Mouse (Mus musculus): ENCODE results near the gene Sprr2d. TPM values are rescaled to one million over a fixed set of nuclear protein-coding genes. Genes with fewer than 3 reads are reported as not detected.

Gene Sprr2d
- not detected in 2 replicates for total RNA-seq (2015; ENCODE audit: low replicate concordance)
- not detected in 2 replicates for total RNA-seq (2017; ENCODE audit: low replicate concordance)

DNA sequence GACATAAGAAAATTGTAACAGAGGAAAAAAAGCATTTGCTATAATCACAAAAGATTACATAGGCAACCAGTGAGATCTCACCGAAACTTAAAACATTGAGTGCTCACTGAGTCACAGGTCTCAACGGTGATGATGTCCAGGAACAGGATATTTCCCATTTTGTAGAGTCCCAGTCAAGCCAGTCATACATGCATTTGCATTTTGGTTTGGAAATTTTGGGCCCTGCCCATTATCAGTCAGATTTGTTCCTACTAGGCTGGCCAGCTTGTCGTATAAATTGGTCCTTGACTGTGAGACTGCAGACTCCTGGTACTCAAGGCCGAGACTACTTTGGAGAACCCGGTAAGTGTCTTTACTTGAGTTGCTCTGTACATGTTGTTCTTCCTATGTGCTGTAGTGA, at the start of gene Sprr2d:
Sprr2d (plus strand) TSS at position 301 of the 400 bp plus-strand sequence.
- no peak for ATAC-seq (replicated peaks; ENCODE audit: low FRiP score, poor library complexity, severe bottlenecking)

DNA sequence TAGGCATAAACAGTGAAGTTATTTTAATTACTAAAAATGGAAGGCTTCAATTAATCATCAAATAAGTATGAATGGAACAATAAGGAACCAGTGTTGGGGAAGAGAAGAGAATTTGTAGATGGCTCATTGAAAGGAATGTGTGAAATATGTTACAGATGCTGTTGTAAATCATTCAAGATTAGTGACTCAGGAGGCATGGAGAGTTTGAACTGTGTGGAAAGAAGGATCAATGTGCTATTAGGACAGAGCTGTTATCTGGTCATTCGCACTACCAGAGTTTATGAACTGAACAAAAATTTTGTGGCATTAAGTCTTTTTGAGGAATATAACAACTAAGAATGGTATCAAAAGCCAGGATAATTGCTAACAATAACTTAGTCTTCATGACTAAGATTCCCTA, 31.5 kb upstream of the Sprr2d start:
- ATAC-seq (replicated peaks; ENCODE audit: low FRiP score, poor library complexity, severe bottlenecking) = no peak

DNA sequence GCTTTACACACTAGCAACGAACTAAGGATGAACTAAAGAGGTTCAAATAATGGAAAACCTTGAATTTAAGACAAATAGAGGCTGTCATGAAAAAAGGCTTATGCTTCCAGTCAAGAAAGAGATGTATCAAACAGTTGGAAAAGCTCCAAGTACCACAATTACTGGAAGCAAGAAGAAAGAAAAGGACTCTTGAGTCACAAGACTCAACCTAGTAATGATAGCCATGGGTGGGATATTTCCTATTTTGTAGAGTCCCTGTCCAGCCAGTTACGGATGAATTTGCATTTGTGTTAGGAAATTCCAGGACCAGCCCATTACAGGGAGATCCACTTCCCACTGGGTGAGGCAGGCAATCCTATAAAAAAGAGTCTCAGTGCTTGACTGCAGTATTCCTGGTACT, 22.6 kb upstream of the Sprr2d start, which contains the start of gene Sprr2b:
Sprr2b (plus strand) TSS at position 301 of the 400 bp plus-strand sequence.
- no peak for ATAC-seq (replicated peaks; ENCODE audit: low FRiP score, poor library complexity, severe bottlenecking)

DNA sequence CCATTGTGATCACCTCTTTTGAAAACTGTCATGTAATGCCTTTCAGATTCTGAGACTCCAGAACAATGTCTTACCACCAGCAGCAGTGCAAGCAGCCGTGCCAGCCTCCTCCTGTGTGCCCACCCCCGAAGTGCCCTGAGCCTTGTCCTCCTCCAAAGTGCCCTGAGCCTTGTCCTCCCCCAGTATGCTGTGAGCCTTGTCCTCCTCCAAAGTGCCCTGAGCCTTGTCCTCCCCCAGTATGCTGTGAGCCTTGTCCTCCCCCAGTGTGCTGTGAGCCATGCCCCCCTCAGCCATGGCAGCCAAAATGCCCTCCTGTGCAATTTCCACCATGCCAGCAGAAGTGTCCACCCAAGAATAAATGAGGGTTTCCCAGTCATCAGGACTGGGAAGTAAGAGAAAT, 21.6 kb upstream of the Sprr2d start:
- no peak for ATAC-seq (replicated peaks; ENCODE audit: low FRiP score, poor library complexity, severe bottlenecking)

DNA sequence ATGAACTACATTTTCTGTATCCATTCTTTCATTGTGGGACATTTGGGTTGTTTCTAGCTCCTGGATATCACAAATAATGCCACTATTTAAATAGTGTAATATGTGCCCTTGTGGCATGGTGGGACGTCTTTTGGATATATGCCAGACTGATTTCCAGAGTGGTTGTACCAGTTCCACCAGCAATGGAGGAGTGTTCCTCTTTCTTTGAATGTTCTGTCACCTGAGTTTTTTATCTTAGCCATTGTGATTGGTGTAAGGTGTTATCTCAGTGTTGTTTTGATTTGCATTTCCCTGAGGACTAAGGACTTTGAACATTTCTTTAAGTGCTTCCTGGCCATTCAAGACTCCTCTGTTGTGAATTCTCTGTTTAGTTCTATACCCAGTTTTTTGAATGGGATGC, 2.7 kb upstream of the Sprr2d start:
- ATAC-seq (replicated peaks; ENCODE audit: low FRiP score, poor library complexity, severe bottlenecking) = no peak

DNA sequence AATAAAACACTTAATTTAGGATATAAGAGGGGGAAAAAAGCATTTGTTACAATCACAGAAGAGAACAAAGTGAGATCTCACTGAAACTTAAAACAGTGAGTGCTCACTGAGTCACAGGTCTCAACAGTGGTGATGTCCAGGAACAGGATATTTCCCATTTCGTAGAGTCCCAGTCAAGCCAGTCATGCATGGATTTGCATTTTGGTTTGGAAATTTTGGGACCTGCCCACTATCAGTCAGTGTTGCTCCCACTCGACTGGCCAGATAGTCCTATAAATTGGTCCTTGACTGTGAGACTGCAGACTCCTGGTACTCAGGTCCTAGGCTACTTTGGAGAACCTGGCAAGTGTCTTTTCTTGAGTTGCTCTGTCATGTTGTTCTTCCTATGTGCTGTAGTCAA, 12.9 kb downstream of the Sprr2d start, which contains the start of gene Sprr2e:
Sprr2e (plus strand) TSS at position 301 of the 400 bp plus-strand sequence.
- no peak for ATAC-seq (replicated peaks; ENCODE audit: low FRiP score, poor library complexity, severe bottlenecking)

DNA sequence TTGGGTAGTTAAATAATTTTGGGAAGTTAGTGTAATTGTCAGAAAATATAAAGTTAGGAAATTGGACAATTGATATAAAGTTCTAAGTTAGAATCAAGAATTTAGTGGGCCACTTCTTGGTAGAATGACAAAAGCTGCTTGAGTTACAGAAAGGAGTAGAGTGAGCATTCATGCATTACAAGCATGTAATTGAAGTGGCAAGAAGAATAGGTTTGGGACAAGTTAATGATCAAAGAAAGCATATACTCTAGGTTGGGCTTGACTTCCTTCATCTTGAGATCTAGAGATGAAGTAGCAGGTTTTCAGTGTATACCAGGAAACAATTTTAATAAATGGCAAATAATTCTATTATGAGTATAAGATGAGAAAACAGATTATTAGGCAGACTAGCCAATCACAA, 22.7 kb downstream of the Sprr2d start:
- ATAC-seq (replicated peaks; ENCODE audit: low FRiP score, poor library complexity, severe bottlenecking) = no peak

DNA sequence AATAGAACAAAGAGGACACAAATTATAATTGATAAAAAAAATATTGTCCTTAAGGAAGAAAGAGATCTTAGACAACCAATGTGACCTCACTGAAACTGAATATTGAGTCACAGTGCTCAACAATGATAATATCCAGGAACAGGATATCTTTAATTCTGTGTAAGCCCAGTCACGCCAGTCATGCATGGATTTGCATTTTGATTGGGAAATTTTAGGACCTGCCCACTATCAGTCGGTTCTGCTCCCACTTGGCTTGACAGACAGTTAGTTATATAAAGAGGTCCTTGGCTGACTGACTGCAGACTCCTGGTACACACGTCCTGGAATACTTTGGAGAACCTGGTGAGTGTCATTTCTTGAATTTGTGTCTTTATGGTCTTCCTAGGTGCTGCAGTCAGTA, 25.9 kb downstream of the Sprr2d start, which contains the start of gene Sprr2f:
Sprr2f (plus strand) TSS at position 301 of the 400 bp plus-strand sequence.
- ATAC-seq (replicated peaks; ENCODE audit: low FRiP score, poor library complexity, severe bottlenecking) = no peak

DNA sequence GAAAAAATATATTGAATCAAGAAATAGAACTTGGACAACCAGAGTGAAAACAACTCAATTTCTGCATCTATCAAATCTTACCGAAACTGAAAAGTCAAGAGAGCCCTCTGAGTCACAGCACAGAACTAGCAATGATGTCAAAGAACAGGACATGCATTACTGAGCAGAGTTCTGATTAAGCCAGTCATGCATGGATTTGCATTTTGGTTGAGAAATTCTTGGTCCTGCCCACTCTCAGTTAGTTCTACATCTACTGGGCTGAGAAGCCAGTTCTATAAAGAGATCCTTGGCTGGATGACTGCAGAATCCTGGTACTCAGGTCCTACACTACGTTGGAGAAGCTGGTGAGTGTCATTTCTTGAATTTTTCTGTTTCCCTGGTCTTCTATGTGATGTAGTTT, 34.7 kb downstream of the Sprr2d start:
- no peak for ATAC-seq (replicated peaks; ENCODE audit: low FRiP score, poor library complexity, severe bottlenecking)

DNA sequence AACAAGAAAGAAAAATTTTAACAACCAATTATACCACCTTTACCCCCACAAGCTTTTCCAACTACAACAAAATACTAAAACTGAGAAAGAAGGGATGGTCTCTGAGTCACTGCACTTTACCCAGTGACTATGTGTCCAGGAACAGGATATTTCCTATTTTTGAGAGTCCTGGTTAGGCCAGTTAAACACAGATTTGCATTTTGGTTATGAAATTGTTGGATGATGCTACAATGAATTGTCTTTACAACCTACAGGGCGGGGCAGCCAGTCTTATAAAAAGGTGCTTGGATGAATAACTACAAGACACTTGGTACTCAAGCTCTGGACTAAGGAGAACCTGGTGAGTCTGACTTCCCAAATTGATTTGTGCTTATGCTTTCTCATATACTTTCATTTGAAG, 46.4 kb downstream of the Sprr2d start, which contains the start of gene Sprr2h:
Sprr2h (plus strand) TSS at position 301 of the 400 bp plus-strand sequence.
- no peak for ATAC-seq (replicated peaks; ENCODE audit: low FRiP score, poor library complexity, severe bottlenecking)

Other genes with a start within 250 kb of the Sprr2d start
- not detected in 2 replicates for gene Prr9, start 215.2 kb upstream of the Sprr2d start, total RNA-seq (2015; ENCODE audit: low replicate concordance)
- gene Prr9, start 215.2 kb upstream of the Sprr2d start, total RNA-seq (2017; ENCODE audit: low replicate concordance) = 0.64 TPM in 1 of 2 replicates, not detected in the other
- gene Lelp1, start 196.4 kb upstream of the Sprr2d start, total RNA-seq (2015; ENCODE audit: low replicate concordance) = not detected in 2 replicates
- not detected in 2 replicates for gene Lelp1, start 196.4 kb upstream of the Sprr2d start, total RNA-seq (2017; ENCODE audit: low replicate concordance)
- not detected in 2 replicates for gene Sprr2a1, start 123.3 kb upstream of the Sprr2d start, total RNA-seq (2015; ENCODE audit: low replicate concordance)
- not detected in 2 replicates for gene Sprr2a1, start 123.3 kb upstream of the Sprr2d start, total RNA-seq (2017; ENCODE audit: low replicate concordance)
- gene Sprr2a2, start 123.2 kb upstream of the Sprr2d start, total RNA-seq (2015; ENCODE audit: low replicate concordance) = not detected in 2 replicates
- gene Sprr2a2, start 123.2 kb upstream of the Sprr2d start, total RNA-seq (2017; ENCODE audit: low replicate concordance) = 0.77 TPM in 1 of 2 replicates, not detected in the other
- gene Sprr2a3, start 53.7 kb upstream of the Sprr2d start, total RNA-seq (2015; ENCODE audit: low replicate concordance) = not detected in 2 replicates
- gene Sprr2a3, start 53.7 kb upstream of the Sprr2d start, total RNA-seq (2017; ENCODE audit: low replicate concordance) = not detected in 2 replicates
- gene Sprr2b, start 22.5 kb upstream of the Sprr2d start, total RNA-seq (2015; ENCODE audit: low replicate concordance) = not detected in 2 replicates
- not detected in 2 replicates for gene Sprr2b, start 22.5 kb upstream of the Sprr2d start, total RNA-seq (2017; ENCODE audit: low replicate concordance)
- gene Sprr2e, start 13.0 kb downstream of the Sprr2d start, total RNA-seq (2015; ENCODE audit: low replicate concordance) = not detected in 2 replicates
- not detected in 2 replicates for gene Sprr2e, start 13.0 kb downstream of the Sprr2d start, total RNA-seq (2017; ENCODE audit: low replicate concordance)
- not detected in 2 replicates for gene Sprr2f, start 26.0 kb downstream of the Sprr2d start, total RNA-seq (2015; ENCODE audit: low replicate concordance)
- not detected in 2 replicates for gene Sprr2f, start 26.0 kb downstream of the Sprr2d start, total RNA-seq (2017; ENCODE audit: low replicate concordance)
- gene Sprr2h, start 46.5 kb downstream of the Sprr2d start, total RNA-seq (2015; ENCODE audit: low replicate concordance) = not detected in 2 replicates
- not detected in 2 replicates for gene Sprr2h, start 46.5 kb downstream of the Sprr2d start, total RNA-seq (2017; ENCODE audit: low replicate concordance)
- not detected in 2 replicates for gene Sprr2i, start 68.9 kb downstream of the Sprr2d start, total RNA-seq (2015; ENCODE audit: low replicate concordance)
- not detected in 2 replicates for gene Sprr2i, start 68.9 kb downstream of the Sprr2d start, total RNA-seq (2017; ENCODE audit: low replicate concordance)
- gene Sprr2j-ps, start 78.9 kb downstream of the Sprr2d start, total RNA-seq (2015; ENCODE audit: low replicate concordance) = not detected in 2 replicates
- not detected in 2 replicates for gene Sprr2j-ps, start 78.9 kb downstream of the Sprr2d start, total RNA-seq (2017; ENCODE audit: low replicate concordance)
- 2.1 and 8.6 TPM in 2 replicates for gene Gm9774, start 90.3 kb downstream of the Sprr2d start, total RNA-seq (2015; ENCODE audit: low replicate concordance)
- gene Gm9774, start 90.3 kb downstream of the Sprr2d start, total RNA-seq (2017; ENCODE audit: low replicate concordance) = 2.3 and 3.0 TPM in 2 replicates
- not detected in 2 replicates for gene Sprr2k, start 93.4 kb downstream of the Sprr2d start, total RNA-seq (2015; ENCODE audit: low replicate concordance)
- gene Sprr2k, start 93.4 kb downstream of the Sprr2d start, total RNA-seq (2017; ENCODE audit: low replicate concordance) = not detected in 2 replicates
- not detected in 2 replicates for gene Sprr1b, start 99.6 kb downstream of the Sprr2d start, total RNA-seq (2015; ENCODE audit: low replicate concordance)
- gene Sprr1b, start 99.6 kb downstream of the Sprr2d start, total RNA-seq (2017; ENCODE audit: low replicate concordance) = not detected in 2 replicates
- not detected in 2 replicates for gene Sprr3, start 119.6 kb downstream of the Sprr2d start, total RNA-seq (2015; ENCODE audit: low replicate concordance)
- not detected in 2 replicates for gene Sprr3, start 119.6 kb downstream of the Sprr2d start, total RNA-seq (2017; ENCODE audit: low replicate concordance)
- gene Sprr1a, start 146.8 kb downstream of the Sprr2d start, total RNA-seq (2015; ENCODE audit: low replicate concordance) = not detected in 2 replicates
- gene Sprr1a, start 146.8 kb downstream of the Sprr2d start, total RNA-seq (2017; ENCODE audit: low replicate concordance) = not detected in 2 replicates
- not detected in 2 replicates for gene Sprr4, start 161.4 kb downstream of the Sprr2d start, total RNA-seq (2015; ENCODE audit: low replicate concordance)
- gene Sprr4, start 161.4 kb downstream of the Sprr2d start, total RNA-seq (2017; ENCODE audit: low replicate concordance) = not detected in 2 replicates
- not detected in 2 replicates for gene 2310046K23Rik, start 195.4 kb downstream of the Sprr2d start, total RNA-seq (2015; ENCODE audit: low replicate concordance)
- not detected in 2 replicates for gene 2310046K23Rik, start 195.4 kb downstream of the Sprr2d start, total RNA-seq (2017; ENCODE audit: low replicate concordance)
- not detected in 2 replicates for gene Ivl, start 234.6 kb downstream of the Sprr2d start, total RNA-seq (2015; ENCODE audit: low replicate concordance)
- 0.39 TPM in 1 of 2 replicates, not detected in the other for gene Ivl, start 234.6 kb downstream of the Sprr2d start, total RNA-seq (2017; ENCODE audit: low replicate concordance)
- not detected in 2 replicates for gene Smcp, start 249.9 kb downstream of the Sprr2d start, total RNA-seq (2015; ENCODE audit: low replicate concordance)
- not detected in 2 replicates for gene Smcp, start 249.9 kb downstream of the Sprr2d start, total RNA-seq (2017; ENCODE audit: low replicate concordance)

Data from erythroid progenitor cell, adult 5-6 weeks (primary cell).